In the genomic region with DNA sequence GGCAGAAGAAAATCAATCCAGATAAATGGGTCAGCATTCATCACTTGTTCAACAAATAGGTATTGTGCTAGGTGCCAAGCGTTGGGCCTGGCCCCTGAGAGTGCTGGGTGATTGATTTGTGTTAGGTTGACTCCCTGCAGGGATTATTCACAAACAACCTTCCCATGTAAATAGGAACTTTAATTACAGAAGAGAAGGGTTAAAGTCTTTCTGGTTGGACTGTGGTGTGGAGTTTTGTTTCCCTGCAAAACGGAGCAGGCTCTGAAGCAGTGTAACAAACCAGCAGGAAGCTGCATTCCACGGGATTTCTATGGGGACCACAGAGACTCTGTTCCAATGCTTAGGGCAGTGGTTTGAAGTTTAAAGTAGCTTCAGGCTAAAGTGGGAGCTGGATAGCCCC, we compare ENCODE assay signal across 10 mouse cellular contexts.
DNase-seq lines count a peak whose midpoint lies in the region; ATAC-seq lines count a peak whose summit lies in the region.
"Had no signal": no experiment of that assay in that cellular context is flagged by ENCODE, and none has a peak within 500 bp of the region (broad histone marks: within the 10 kb centered on the region; RNA-seq: fewer than 3 reads in every experiment).

No protein-coding gene starts in this region.

- no peaks in the 10 kb centered on the region for H3K9me3 ChIP-seq in neural tube, embryonic 11.5 days (ENCODE audit: control insufficient read depth, low read length)
- H3K9me3 ChIP-seq in forebrain, embryonic 16.5 days (ENCODE audit: control insufficient read depth, low read length), result no peaks in the 10 kb centered on the region

- peak; percentile 76 for ATAC-seq in neural tube, embryonic 11.5 days (ENCODE audit: insufficient read depth, low FRiP score, low TSS enrichment)
- peak; percentile 77 for ATAC-seq in forebrain, embryonic 16.5 days
- no peak for ATAC-seq in erythroid progenitor cell, adult 5-6 weeks (replicated peaks; ENCODE audit: low FRiP score, poor library complexity, severe bottlenecking)

- H3K4me1 ChIP-seq in neural tube, embryonic 11.5 days (ENCODE audit: control insufficient read depth, insufficient read depth, low read length), result peaks cover 3% of the 10 kb centered on the region; the same call in 1 of the 2 replicates
- H3K4me1 ChIP-seq in forebrain, embryonic 16.5 days (replicated peaks; ENCODE audit: control insufficient read depth, insufficient read depth, low read length), result peaks cover 15% of the 10 kb centered on the region; the same call in 1 of the 2 replicates

- no peak overlapping the region for H3K4me3 ChIP-seq in neural tube, embryonic 11.5 days (ENCODE audit: low read depth, low read length)
- H3K4me3 ChIP-seq in forebrain, embryonic 16.5 days (replicated peaks; ENCODE audit: low read length), result no peak overlapping the region

- H3K9ac ChIP-seq in neural tube, embryonic 11.5 days (ENCODE audit: low read length), result no peak overlapping the region
- H3K9ac ChIP-seq in forebrain, embryonic 16.5 days (replicated peaks; ENCODE audit: low read depth, low read length), result no peak overlapping the region

- H3K27ac ChIP-seq in neural tube, embryonic 11.5 days (ENCODE audit: low read depth, low read length), result no peak overlapping the region
- no peak overlapping the region for H3K27ac ChIP-seq in forebrain, embryonic 16.5 days (ENCODE audit: low read length)

- H3K27me3 ChIP-seq in neural tube, embryonic 11.5 days (ENCODE audit: control insufficient read depth, insufficient read depth, low read length), result no peaks in the 10 kb centered on the region
- no peaks in the 10 kb centered on the region for H3K27me3 ChIP-seq in forebrain, embryonic 16.5 days (replicated peaks; ENCODE audit: control insufficient read depth, insufficient read depth, low read length)

- 7% methylated on average over 3 of the region's 3 CpGs for WGBS in neural tube, embryonic 11.5 days
- WGBS in forebrain, embryonic 16.5 days, result 2% methylated on average over 3 of the region's 3 CpGs

- H3K4me2 ChIP-seq in neural tube, embryonic 11.5 days (ENCODE audit: low read depth), result no peak overlapping the region
- H3K4me2 ChIP-seq in forebrain, embryonic 16.5 days (ENCODE audit: low read length), result no peak overlapping the region

- H3K36me3 ChIP-seq in neural tube, embryonic 11.5 days (ENCODE audit: control insufficient read depth, insufficient read depth, low read length), result no peaks in the 10 kb centered on the region
- no peaks in the 10 kb centered on the region for H3K36me3 ChIP-seq in forebrain, embryonic 16.5 days (ENCODE audit: control insufficient read depth, insufficient read depth)

- peak; percentile 55 for DNase-seq in neural tube, embryonic 11.5 days (ENCODE audit: low spot score)
- no peak for DNase-seq in neural tube, embryonic 10.5 days (ENCODE audit: extremely low spot score, low spot score)
- DNase-seq in layer of hippocampus, postnatal 36 days, result peak; percentile 6 to 11
- peak; percentile 16 for DNase-seq in retina, embryonic 14.5 days (ENCODE audit: low spot score)
- no peak for DNase-seq in adrenal gland, adult 2 months
- no peak for DNase-seq in spleen, postnatal 10 days (ENCODE audit: low spot score in 2 of 2)
- DNase-seq: kidney, postnatal 25 days; lung, adult 2 months had no signal

Comparison
In these comparisons a context has a peak if more than half of its experiments do, and no peak if none do; other contexts are left out.
1. DNase-seq: peak in neural tube, embryonic 11.5 days (single experiment), layer of hippocampus, postnatal 36 days (2 of 2) and retina, embryonic 14.5 days (single experiment); none in neural tube, embryonic 10.5 days (single experiment), adrenal gland, adult 2 months (single experiment) and spleen, postnatal 10 days (0 of 2).